22 mouse cellular contexts compared by ENCODE assay signal in the genomic region with DNA sequence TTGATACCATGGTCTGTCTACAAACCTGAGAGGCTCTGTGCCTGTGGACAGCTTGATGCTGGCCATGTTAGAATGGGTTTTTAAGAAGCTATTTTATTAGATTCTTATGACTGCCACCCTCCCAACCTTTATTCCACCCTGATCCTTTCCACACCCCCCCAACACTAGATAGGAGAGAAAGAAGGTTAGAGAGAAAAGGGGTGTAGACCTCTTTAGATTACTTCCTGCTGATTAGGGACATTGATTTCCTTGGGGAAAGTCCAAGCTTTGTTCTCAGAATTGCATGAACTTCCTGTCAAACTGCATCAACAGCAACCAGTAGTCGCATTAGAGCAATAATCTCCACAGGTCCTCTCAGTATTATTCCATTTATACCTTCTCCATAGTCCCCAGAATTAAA. TPM values are rescaled to one million over a fixed set of nuclear protein-coding genes. Genes with fewer than 3 reads are reported as not detected.
DNase-seq lines count a peak whose midpoint lies in the region; ATAC-seq and TF ChIP-seq lines count a peak whose summit lies in the region.
"Had no signal": no experiment of that assay in that cellular context is flagged by ENCODE, and none has a peak within 500 bp of the region (broad histone marks: within the 10 kb centered on the region; RNA-seq: fewer than 3 reads in every experiment).

No protein-coding gene starts in this region.

- H3K9ac ChIP-seq in heart, postnatal 0 days (replicated peaks; ENCODE audit: low read depth, low read length) = no peak overlapping the region
- H3K9ac ChIP-seq in intestine, embryonic 15.5 days = no peak overlapping the region
- H3K9ac ChIP-seq in intestine, embryonic 16.5 days (ENCODE audit: low read depth, low read length) = no peak overlapping the region
- no peak overlapping the region for H3K9ac ChIP-seq in intestine, postnatal 0 days (ENCODE audit: low read depth, low read length)

- no peak overlapping the region for H3K27ac ChIP-seq in heart, postnatal 0 days (ENCODE audit: low read depth)
- no peak overlapping the region for H3K27ac ChIP-seq in intestine, embryonic 15.5 days
- no peak overlapping the region for H3K27ac ChIP-seq in intestine, embryonic 16.5 days (ENCODE audit: low read length)
- no peak overlapping the region for H3K27ac ChIP-seq in intestine, postnatal 0 days (ENCODE audit: low read depth, low read length)

- H3K9me3 ChIP-seq in heart, postnatal 0 days (replicated peaks; ENCODE audit: control insufficient read depth, low read length) = no peaks in the 10 kb centered on the region
- no peaks in the 10 kb centered on the region for H3K9me3 ChIP-seq in intestine, embryonic 15.5 days
- H3K9me3 ChIP-seq in intestine, embryonic 16.5 days (ENCODE audit: control insufficient read depth, low read length) = no peaks in the 10 kb centered on the region
- H3K9me3 ChIP-seq in intestine, postnatal 0 days (ENCODE audit: control insufficient read depth) = no peaks in the 10 kb centered on the region
- H3K9me3 ChIP-seq: G1E had no signal

- no peaks in the 10 kb centered on the region for H3K4me1 ChIP-seq in heart, postnatal 0 days (ENCODE audit: control insufficient read depth, insufficient read depth)
- no peaks in the 10 kb centered on the region for H3K4me1 ChIP-seq in intestine, embryonic 15.5 days (replicated peaks)
- peaks cover under 1% of the 10 kb centered on the region; the same call in 1 of the 2 replicates for H3K4me1 ChIP-seq in intestine, embryonic 16.5 days (ENCODE audit: control insufficient read depth, insufficient read depth, low read length)
- H3K4me1 ChIP-seq in intestine, postnatal 0 days (replicated peaks; ENCODE audit: control insufficient read depth, insufficient read depth, low read length) = 0 out of 2 replicates have a peak, but pooled peaks cover 7% of the 10 kb centered on the region

- no peak overlapping the region for H3K4me3 ChIP-seq in heart, postnatal 0 days (ENCODE audit: low read depth, low read length)
- H3K4me3 ChIP-seq in intestine, embryonic 15.5 days (replicated peaks) = no peak overlapping the region
- H3K4me3 ChIP-seq in intestine, embryonic 16.5 days (ENCODE audit: low read length) = no peak overlapping the region
- no peak overlapping the region for H3K4me3 ChIP-seq in intestine, postnatal 0 days (ENCODE audit: low read depth, low read length)

- TF ChIP-seq EP300 in heart, postnatal 0 days (IDR thresholded peaks at IDR 0.05; ENCODE audit: low read depth) = no peak

- DNase-seq in heart, postnatal 0 days (ENCODE audit: low spot score) = peak; percentile 13
- no peak for DNase-seq in heart, postnatal 36 days
- no peak for DNase-seq in liver
- no peak for DNase-seq in urinary bladder, postnatal 25 days (ENCODE audit: low spot score)
- DNase-seq: adrenal gland, adult 2 months; adrenal gland, adult 8-10 months; adrenal gland, postnatal 10 days; adrenal gland, postnatal 14 days; adrenal gland, postnatal 25 days; adrenal gland, postnatal 36 days; B cell, adult 2 months; cerebellum, adult 11 months; cerebellum, adult 11-12 months had no signal

- no peaks in the 10 kb centered on the region for H3K27me3 ChIP-seq in heart, postnatal 0 days (ENCODE audit: control insufficient read depth, insufficient read depth, low read length)
- H3K27me3 ChIP-seq in intestine, embryonic 15.5 days (replicated peaks) = no peaks in the 10 kb centered on the region
- H3K27me3 ChIP-seq in intestine, embryonic 16.5 days (replicated peaks; ENCODE audit: control insufficient read depth, insufficient read depth, low read length) = no peaks in the 10 kb centered on the region
- H3K27me3 ChIP-seq in intestine, postnatal 0 days (replicated peaks; ENCODE audit: control insufficient read depth, insufficient read depth, low read length) = no peaks in the 10 kb centered on the region
- H3K27me3 ChIP-seq: CH12.LX had no signal

- H3K36me3 ChIP-seq in heart, postnatal 0 days (replicated peaks; ENCODE audit: control insufficient read depth, insufficient read depth, low read length) = no peaks in the 10 kb centered on the region
- H3K36me3 ChIP-seq in intestine, embryonic 15.5 days = no peaks in the 10 kb centered on the region
- H3K36me3 ChIP-seq in intestine, embryonic 16.5 days (ENCODE audit: control insufficient read depth, insufficient read depth, low read length) = no peaks in the 10 kb centered on the region
- H3K36me3 ChIP-seq in intestine, postnatal 0 days (ENCODE audit: control insufficient read depth, insufficient read depth) = no peaks in the 10 kb centered on the region
- H3K36me3 ChIP-seq: G1E had no signal

- no peak for TF ChIP-seq CTCF in heart, postnatal 0 days (IDR thresholded peaks at IDR 0.05; ENCODE audit: low read depth)
- no peak for TF ChIP-seq CTCF in intestine, postnatal 0 days (IDR thresholded peaks at IDR 0.05; ENCODE audit: low read depth)

- no peak overlapping the region for H3K4me2 ChIP-seq in heart, postnatal 0 days (ENCODE audit: low read depth, low read length)
- no peak overlapping the region for H3K4me2 ChIP-seq in intestine, embryonic 15.5 days (replicated peaks)
- H3K4me2 ChIP-seq in intestine, embryonic 16.5 days (ENCODE audit: low read depth, low read length) = no peak overlapping the region
- no peak overlapping the region for H3K4me2 ChIP-seq in intestine, postnatal 0 days (replicated peaks; ENCODE audit: low read depth)

- intact Hi-C loops in heart, postnatal 36 days (cut with DNase I) = no loop called here

- ATAC-seq in heart, postnatal 0 days (ENCODE audit: insufficient read depth, low read depth) = no peak
- peak; percentile 55 for ATAC-seq in intestine, embryonic 15.5 days
- ATAC-seq in intestine, embryonic 16.5 days = peak; percentile 67
- peak; percentile 72 for ATAC-seq in intestine, postnatal 0 days
- no peak for ATAC-seq in megakaryocyte-erythroid progenitor cell, adult 5-6 weeks (replicated peaks; ENCODE audit: low FRiP score, low TSS enrichment, poor library complexity, severe bottlenecking)
- ATAC-seq: activated CD4-positive, CD25-positive, alpha-beta regulatory T cell, adult 4 months; CD4-positive, CD25-positive, alpha-beta regulatory T cell, adult 4 months; Patski had no signal

- WGBS in heart, postnatal 0 days = 68% methylated on average over 1 of the region's 1 CpGs
- WGBS in intestine, embryonic 15.5 days = 76% methylated on average over 1 of the region's 1 CpGs
- 56% methylated on average over 1 of the region's 1 CpGs for WGBS in intestine, embryonic 16.5 days
- WGBS in intestine, postnatal 0 days = 40% methylated on average over 1 of the region's 1 CpGs

RNA-seq across cellular contexts. Expression of a gene that starts 57.3 kb away (rescaled TPM):
- 0.04 and 1.8 TPM in 2 replicates for total RNA-seq in heart, postnatal 0 days (2014; rRNA removed; ENCODE audit: low replicate concordance)
- polyA plus RNA-seq in heart, postnatal 0 days (2015; fragmentation: Nextera tagmentation; extraction: Ambion mirVana) = 2.9 and 3.0 TPM in 2 replicates
- total RNA-seq in heart, postnatal 36 days (2021) = 1 to 10 TPM; 1.2 to 1.4 TPM
- 4.3 TPM in 2 replicates for polyA plus RNA-seq in intestine, embryonic 15.5 days (2015; fragmentation: Nextera tagmentation; extraction: Ambion mirVana)
- 3.3 and 4.1 TPM in 2 replicates for polyA plus RNA-seq in intestine, embryonic 16.5 days (2015; fragmentation: Nextera tagmentation; extraction: Ambion mirVana)
- 2.7 and 4.4 TPM in 2 replicates for polyA plus RNA-seq in intestine, postnatal 0 days (2015; fragmentation: Nextera tagmentation; extraction: Ambion mirVana)
- 4.2 and 7.4 TPM in 2 replicates for total RNA-seq in megakaryocyte-erythroid progenitor cell, adult 5-6 weeks (2014; fragmentation: Nextera tagmentation)
- 10.1 and 11.8 TPM in 2 replicates for total RNA-seq in megakaryocyte-erythroid progenitor cell, adult 5-6 weeks (2017)

RNA-seq across cellular contexts. Expression of a gene that starts 57.4 kb away (rescaled TPM):
- not detected in 2 replicates for total RNA-seq in heart, postnatal 0 days (2014; rRNA removed; ENCODE audit: low replicate concordance)
- not detected in 2 replicates for polyA plus RNA-seq in heart, postnatal 0 days (2015; fragmentation: Nextera tagmentation; extraction: Ambion mirVana)
- total RNA-seq in heart, postnatal 36 days (2021) = not detected
- polyA plus RNA-seq in intestine, embryonic 15.5 days (2015; fragmentation: Nextera tagmentation; extraction: Ambion mirVana) = 0.93 TPM in 1 of 2 replicates, not detected in the other
- 1.4 TPM in 1 of 2 replicates, not detected in the other for polyA plus RNA-seq in intestine, embryonic 16.5 days (2015; fragmentation: Nextera tagmentation; extraction: Ambion mirVana)
- 3.2 and 3.4 TPM in 2 replicates for polyA plus RNA-seq in intestine, postnatal 0 days (2015; fragmentation: Nextera tagmentation; extraction: Ambion mirVana)
- 6.5 and 7.7 TPM in 2 replicates for total RNA-seq in megakaryocyte-erythroid progenitor cell, adult 5-6 weeks (2014; fragmentation: Nextera tagmentation)
- 3.3 TPM in 1 of 2 replicates, not detected in the other for total RNA-seq in megakaryocyte-erythroid progenitor cell, adult 5-6 weeks (2017)
- polyA plus RNA-seq: adrenal gland, adult 2 months had no signal

RNA-seq across cellular contexts. Expression of a gene that starts 57.7 kb away (rescaled TPM):
- total RNA-seq in heart, postnatal 0 days (2014; rRNA removed; ENCODE audit: low replicate concordance) = 15.3 and 35.6 TPM in 2 replicates
- polyA plus RNA-seq in heart, postnatal 0 days (2015; fragmentation: Nextera tagmentation; extraction: Ambion mirVana) = 39.5 and 41.8 TPM in 2 replicates
- 10 to 100 TPM; 25.7 to 26.4 TPM for total RNA-seq in heart, postnatal 36 days (2021)
- 54.6 and 65.7 TPM in 2 replicates for polyA plus RNA-seq in intestine, embryonic 15.5 days (2015; fragmentation: Nextera tagmentation; extraction: Ambion mirVana)
- polyA plus RNA-seq in intestine, embryonic 16.5 days (2015; fragmentation: Nextera tagmentation; extraction: Ambion mirVana) = 50.0 and 58.1 TPM in 2 replicates
- polyA plus RNA-seq in intestine, postnatal 0 days (2015; fragmentation: Nextera tagmentation; extraction: Ambion mirVana) = 27.4 and 30.9 TPM in 2 replicates
- total RNA-seq in megakaryocyte-erythroid progenitor cell, adult 5-6 weeks (2014; fragmentation: Nextera tagmentation) = 96.5 and 117 TPM in 2 replicates
- total RNA-seq in megakaryocyte-erythroid progenitor cell, adult 5-6 weeks (2017) = 26.7 and 35.7 TPM in 2 replicates

Comparison
In these comparisons a context has a peak if more than half of its experiments do, and no peak if none do; other contexts are left out.
1. ATAC-seq: peak in intestine, embryonic 15.5 days (single experiment), intestine, embryonic 16.5 days (single experiment) and intestine, postnatal 0 days (single experiment); none in heart, postnatal 0 days (single experiment) and megakaryocyte-erythroid progenitor cell, adult 5-6 weeks (single experiment).